Mouse (Mus musculus): Measurements from ENCODE around the gene Slc5a4a. TPM values are rescaled to one million over a fixed set of nuclear protein-coding genes. Genes with fewer than 3 reads are reported as not detected.

The Slc5a4a gene
- polyA plus RNA-seq (2015; fragmentation: Nextera tagmentation; extraction: Ambion mirVana) = not detected in 2 replicates

GRCm38 (mm10) chr10:76147278-76147677 lies at the start of gene Slc5a4a:
Slc5a4a (plus strand) TSS chr10:76147451.

DNA sequence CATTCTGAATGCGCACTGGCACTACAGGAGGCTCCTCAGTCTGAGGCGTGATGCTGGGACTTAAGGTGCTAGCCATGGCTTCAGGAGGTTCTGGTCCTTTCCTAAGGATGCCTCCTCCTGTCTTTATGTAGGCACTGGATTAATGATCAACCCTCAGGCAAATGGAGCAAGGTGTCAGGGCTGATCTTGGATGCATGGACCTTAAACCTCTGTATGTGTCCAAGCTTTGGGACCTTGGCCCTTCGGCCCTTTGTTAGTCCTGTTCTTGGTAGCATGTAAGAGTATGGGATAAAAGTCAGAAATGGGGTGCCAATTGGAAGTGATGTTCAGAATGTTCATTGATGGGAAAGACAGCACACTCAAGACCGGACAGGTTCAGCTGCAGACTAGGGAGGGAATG lies 36.4 kb upstream of the Slc5a4a start, which contains the start of gene Slc5a4b:
Slc5a4b (minus strand) TSS at position 101 of the 400 bp plus-strand sequence.

GRCm38 (mm10) chr10:76237341-76238225 lies 90.3 kb downstream of the Slc5a4a start, which contains the start of gene Prmt2:
Prmt2 (minus strand) TSS chr10:76237865.

MicroRNAs within 50 kb of the gene (microRNA counts, 519-probe panel; counts per million panel counts)
- microRNA mmu-miR-678 = 88.3 counts per million

Other genes starting within 250 kb of the Slc5a4a start
- 64.1 and 66.6 TPM in 2 replicates for gene Smarcb1, start 225.8 kb upstream of the Slc5a4a start, polyA plus RNA-seq (2015; fragmentation: Nextera tagmentation; extraction: Ambion mirVana)
- gene Chchd10, start 214.3 kb upstream of the Slc5a4a start, polyA plus RNA-seq (2015; fragmentation: Nextera tagmentation; extraction: Ambion mirVana) = 83.0 and 91.7 TPM in 2 replicates
- gene Mmp11, start 211.0 kb upstream of the Slc5a4a start, polyA plus RNA-seq (2015; fragmentation: Nextera tagmentation; extraction: Ambion mirVana) = 9.6 and 12.3 TPM in 2 replicates
- 15.8 and 17.8 TPM in 2 replicates for gene Gm867, start 206.8 kb upstream of the Slc5a4a start, polyA plus RNA-seq (2015; fragmentation: Nextera tagmentation; extraction: Ambion mirVana)
- 41.2 and 56.8 TPM in 2 replicates for gene Vpreb3, start 204.4 kb upstream of the Slc5a4a start, polyA plus RNA-seq (2015; fragmentation: Nextera tagmentation; extraction: Ambion mirVana)
- gene Gm5134, start 192.9 kb upstream of the Slc5a4a start, polyA plus RNA-seq (2015; fragmentation: Nextera tagmentation; extraction: Ambion mirVana) = not detected in 2 replicates
- gene Zfp280b, start 114.8 kb upstream of the Slc5a4a start, polyA plus RNA-seq (2015; fragmentation: Nextera tagmentation; extraction: Ambion mirVana) = 4.9 and 5.5 TPM in 2 replicates
- not detected in 2 replicates for gene Slc5a4b, start 36.5 kb upstream of the Slc5a4a start, polyA plus RNA-seq (2015; fragmentation: Nextera tagmentation; extraction: Ambion mirVana)
- 7.5 and 9.9 TPM in 2 replicates for gene Prmt2, start 90.4 kb downstream of the Slc5a4a start, polyA plus RNA-seq (2015; fragmentation: Nextera tagmentation; extraction: Ambion mirVana)
- gene S100b, start 106.4 kb downstream of the Slc5a4a start, polyA plus RNA-seq (2015; fragmentation: Nextera tagmentation; extraction: Ambion mirVana) = 0.22 and 0.24 TPM in 2 replicates
- gene Dip2a, start 197.8 kb downstream of the Slc5a4a start, polyA plus RNA-seq (2015; fragmentation: Nextera tagmentation; extraction: Ambion mirVana) = 2.1 and 2.7 TPM in 2 replicates

Data from spleen, postnatal 0 days (tissue).